Mouse (Mus musculus) cerebellum, postnatal 25 days (tissue): Measurements from ENCODE around the gene Chtf18.

Experiments used
- DNase-seq, 2 experiments: peaks; one replicate each; pipeline ENCODE4 v3.0.0; 2021; ENCODE audit warnings: mixed read lengths in 2 of 2

The Chtf18 gene

DNA sequence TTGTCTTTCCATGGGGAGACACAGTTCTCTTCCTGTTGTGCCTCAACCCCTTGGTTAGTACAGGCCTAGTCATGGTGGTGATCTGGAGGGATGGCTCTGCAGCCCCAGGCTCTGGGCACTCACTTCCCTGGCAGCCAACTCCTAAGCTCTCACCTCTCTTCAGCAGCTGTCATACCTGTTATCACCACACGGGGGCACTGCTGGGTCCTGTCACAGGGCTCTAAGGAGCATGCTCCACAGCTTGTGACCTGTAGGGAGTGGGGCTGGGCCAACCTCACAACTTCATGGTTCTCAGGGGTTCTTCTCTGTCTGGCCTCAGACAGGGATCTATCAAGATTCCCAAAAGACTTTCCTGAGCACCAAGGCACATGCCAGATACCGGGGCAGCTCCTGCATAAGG is 4.9 kb upstream of the Chtf18 start:
- peak; percentile 85 to 93 for DNase-seq

DNA sequence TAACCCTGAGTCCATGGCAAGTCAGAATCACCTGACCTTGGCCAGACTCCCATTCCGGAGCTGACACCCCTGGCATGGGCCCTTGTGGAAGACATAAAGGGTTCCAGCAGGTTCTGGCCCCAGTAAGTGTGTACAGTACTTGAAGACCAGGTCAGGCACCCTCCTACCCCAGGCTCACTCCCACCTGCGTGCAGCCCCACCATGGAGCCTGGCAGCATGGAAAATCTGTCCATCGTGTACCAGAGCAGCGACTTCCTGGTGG is 721 bp upstream of the Chtf18 start:
- peak in 1 of 2 experiments; percentile 52 for DNase-seq

DNA sequence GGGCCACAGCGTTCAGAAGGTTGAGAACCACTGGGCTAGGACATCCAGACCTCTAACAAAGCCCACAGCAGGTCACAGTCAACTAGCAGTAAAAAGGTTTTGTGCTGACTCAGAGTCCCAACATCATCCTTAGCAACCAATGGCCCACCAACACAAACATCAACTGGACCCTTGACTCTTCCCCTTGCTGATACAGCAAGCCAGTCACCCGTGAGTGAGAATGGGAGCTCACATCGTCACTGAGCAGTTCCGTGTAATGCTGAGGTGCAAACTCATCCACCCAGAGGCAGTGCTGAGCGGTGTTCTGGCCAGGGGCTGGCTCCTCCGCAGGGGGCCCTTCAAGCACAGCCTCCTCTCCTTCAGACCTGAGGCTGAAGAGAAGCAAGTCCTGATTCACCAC is 2.0 kb downstream of the Chtf18 start:
- DNase-seq, result no peak

DNA sequence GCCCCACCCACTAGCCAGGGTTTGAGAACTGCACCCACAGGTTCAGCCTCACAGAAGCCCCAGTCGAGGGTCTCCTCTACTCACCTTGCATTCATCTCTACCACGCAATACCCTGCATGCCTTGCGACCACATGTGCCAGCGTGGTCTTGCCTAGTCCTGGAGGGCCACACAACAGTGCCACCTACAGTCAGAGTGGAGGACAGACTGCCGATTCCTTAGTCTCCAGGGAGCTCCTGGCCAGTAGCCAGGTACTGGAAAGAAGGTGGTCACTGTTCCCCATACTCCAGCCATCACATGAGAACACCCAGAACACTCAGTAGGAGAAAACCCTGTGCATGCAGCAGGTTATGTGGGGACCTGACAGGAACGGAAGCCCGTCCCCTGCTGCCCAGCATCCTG is 3.3 kb downstream of the Chtf18 start:
- DNase-seq, result peak in 1 of 2 experiments; percentile 32

DNA sequence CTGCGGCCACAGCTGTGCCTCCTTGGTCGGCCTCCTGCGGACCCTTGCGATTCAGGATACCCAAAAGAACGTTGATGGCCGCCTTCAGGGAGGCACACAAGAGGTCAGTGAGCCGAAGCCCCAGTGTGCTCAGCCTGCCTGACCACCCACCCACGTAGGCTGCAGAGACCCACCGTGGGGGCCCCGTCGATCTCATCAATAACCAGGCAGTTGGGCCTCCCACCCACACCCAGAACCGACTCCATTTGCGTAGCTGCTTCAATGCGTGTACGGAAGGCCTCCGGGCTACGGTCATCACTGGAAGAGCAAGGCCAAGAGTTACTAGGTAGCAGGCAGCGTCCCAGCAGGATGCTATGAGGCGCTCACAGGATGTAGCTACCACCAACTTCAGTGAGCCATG is 3.7 kb downstream of the Chtf18 start:
- no peak for DNase-seq

DNA sequence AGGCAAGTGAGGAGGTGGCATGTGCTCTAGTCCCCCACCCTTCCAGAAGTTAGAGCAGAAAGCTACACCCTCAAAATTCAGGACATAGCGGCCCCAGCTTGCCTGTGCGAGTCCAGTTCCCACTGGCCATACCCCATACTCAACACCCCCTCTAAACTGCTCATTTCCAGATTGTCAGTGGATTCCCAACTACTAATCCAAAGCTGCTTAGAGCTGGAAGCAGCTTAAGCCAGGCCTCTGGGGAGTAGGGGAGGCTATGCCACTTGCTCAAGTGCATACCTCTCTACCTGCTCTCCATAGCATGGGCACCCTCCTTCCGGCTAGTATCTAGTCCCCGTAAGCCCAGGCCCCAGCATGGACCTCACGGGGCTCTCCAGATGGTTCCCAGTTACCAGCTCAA is 5.7 kb downstream of the Chtf18 start:
- no peak for DNase-seq

DNA sequence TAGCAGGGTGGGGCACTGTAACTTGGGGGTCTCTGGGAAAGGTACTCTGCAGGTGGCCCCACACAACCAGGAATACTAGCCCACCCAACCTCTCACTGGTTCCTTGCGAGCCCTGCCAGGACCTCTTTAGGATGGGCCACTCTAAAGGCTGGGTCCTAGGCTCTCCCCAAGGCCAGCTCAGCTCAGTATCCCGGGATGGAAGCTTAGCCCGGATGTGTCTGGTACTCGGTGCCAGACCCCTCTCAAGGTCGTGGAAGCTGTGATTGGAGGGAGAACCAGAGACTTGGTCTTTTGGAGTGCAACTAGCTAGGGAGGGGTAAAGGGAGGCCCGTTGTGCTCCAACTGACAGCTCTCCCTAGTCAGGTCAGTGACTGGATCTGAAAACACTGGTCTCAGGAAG is 9.5 kb downstream of the Chtf18 start:
- DNase-seq, result no peak

DNA sequence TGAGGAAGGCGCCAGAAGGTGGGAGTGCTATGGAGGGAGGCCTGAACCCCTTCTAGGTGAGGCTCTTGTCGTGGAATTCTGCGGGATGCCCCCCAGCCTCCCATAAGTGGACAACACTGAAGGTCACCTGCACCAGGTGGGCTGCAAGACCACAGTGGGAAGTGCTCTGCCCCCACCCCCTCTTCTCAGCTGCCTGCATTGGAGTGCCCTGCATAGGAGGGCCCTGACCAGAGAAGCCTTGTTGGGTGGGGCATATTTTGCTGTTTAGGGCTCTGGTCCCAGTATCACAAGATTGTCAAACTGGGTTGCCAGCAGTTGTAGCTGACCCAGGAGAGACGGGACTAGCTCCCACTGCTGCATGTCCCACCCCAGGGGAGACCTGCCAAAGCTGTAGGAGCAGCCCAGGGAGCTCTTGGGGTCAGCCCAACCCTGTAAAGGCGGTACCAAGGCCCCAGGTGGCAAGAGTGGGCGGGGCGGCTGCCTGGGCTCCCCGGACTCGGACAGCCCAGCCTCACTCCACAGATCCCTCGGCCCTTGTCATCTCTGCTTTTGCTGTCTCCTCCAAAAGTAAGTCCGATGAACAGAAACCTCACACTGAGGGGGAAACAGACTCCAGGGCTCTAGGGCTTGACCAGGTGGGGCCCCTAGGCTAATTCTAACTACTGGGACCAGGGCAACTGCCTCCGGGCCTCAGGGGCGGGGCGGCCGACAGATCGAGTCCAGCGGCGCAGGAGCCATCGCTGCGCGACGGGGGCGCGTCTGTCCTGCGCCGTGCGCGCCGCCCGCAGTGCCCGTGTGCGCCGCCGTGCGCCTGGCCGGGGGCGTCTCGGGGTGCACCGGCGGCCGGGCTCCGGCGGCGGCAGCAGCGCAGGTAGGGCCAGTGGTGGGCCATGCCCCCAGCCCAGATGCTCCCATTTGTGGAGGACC is 10.2 kb downstream of the Chtf18 start, which contains the start of gene Gng13:
Gene Gng13, plus strand, starts transcription at position 461 of the 927 bp plus-strand sequence.
- no peak for DNase-seq

DNA sequence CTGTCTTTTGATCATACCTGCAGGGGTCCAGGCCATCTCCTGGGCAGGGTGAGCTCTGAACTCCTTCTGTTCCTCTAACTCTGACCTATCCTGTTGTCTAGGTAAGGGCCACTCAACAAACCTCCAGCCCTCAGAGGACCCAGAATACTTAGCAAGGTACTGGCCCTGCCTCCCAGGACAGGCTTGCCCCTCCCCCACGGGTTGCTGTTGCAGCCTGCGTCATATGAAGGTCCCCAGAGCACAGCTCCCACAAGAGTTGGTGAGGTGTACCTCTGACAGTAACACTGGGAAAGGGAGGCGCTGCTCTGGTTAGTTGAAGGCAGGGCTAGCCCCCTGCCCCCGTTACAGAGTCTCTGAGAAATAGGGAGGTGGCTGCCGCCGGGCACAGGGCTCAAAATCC is 11.1 kb downstream of the Chtf18 start:
- DNase-seq, result no peak

DNA sequence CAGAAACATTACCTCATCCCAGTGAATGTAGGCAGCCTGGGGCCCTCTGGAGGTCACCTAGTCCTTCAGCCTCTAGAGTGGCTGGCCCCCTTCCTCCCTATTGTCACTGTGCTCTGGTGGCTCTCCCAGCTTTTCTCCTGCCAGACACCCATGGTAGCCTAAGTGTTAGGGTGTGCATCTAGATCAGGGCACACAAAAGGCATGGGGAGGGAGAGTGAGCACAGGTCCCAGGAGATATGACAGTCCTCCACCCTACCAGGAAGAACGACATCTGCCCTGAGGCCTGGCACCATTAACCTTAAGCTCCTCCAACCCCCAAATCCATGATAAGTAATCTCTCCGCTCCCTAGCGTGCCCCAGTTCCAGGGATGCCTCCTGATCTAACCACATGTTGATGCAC is 11.6 kb downstream of the Chtf18 start:
- no peak for DNase-seq

DNA sequence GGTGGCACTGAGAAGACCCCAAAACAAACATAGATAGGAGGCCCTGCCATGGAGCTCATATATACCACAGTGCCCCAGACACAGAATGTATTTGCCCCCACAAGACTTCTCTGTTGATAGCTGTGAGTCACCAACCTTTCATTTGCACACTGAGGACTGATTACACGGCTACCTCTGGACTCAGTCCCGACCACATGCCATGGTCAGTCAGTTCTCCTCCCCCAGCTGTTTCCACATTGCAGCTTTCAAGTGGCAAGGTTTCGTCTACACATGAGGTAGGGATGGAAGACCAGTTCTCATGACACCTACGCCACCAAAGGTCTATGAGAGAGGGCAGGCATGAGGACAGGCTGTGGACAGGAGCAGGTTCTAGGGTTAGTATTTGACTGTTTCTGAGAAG is 16.1 kb downstream of the Chtf18 start:
- no peak for DNase-seq

DNA sequence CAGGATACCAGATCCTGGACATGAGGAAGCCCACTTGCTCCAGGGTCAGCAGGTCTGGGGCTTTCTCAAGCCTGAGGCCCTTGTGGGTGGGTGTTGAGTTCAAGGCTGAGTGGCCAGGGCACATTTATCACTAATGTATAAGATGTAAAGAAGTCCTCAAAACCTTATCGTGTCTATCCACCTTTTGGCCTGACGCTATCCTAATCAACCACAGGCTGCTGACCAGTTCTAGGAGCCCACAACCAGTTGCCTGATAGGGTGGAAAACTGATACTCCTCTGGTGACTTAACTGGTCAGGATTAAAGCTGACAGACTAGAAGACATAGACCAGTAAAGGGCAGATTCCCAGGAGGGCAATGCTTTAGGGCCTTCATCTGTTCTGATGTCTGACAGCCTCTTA is 17.2 kb downstream of the Chtf18 start:
- no peak for DNase-seq

DNA sequence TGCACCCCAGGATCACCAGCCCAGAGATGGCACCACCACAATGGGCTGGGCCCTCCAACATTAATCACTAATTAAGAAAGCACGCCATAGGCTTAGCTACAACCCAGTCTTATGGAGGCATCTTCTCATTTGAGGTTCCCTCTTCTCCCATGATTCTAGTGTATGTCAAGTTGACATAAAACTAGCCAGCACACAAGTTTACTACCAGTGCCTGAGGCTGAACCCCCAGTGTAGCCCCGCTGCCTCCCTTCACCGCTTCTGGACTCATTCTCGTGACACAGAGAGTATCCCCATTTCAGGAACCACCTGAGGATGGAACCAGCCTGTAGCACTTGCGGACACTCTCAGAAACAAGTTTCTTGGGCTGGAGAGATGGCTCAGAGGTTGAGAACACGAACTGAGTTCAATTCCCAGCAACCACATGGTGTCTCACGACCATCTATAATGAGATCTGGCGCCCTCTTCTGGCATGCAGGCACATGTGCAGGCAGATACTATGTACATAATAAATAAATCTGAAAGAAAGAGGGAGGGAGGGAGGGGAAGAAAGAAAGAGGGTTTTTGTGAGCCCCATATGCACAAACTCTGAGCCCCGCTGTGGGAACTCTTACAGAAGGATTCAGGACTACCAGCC is 26.2 kb downstream of the Chtf18 start:
- no peak for DNase-seq

DNA sequence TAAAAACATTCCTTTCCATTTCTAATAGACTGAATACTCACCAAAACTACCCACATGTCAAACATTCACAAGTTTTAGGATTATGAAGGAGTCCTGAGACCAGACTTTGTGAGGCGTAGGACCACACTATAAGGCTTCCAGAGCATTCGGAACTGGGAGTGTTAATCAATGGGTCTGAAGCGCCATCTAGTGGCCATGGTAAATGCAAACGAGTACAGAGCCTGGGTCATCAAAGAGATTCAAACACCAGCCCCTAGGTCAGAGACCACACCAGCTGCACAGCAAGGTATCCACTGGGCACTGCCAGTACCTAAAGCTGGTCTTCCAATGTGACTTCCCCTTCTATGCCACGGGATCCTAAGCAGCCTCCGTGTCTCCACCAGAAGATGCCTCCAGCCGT is 28.8 kb downstream of the Chtf18 start:
- peak; percentile 68 to 85 for DNase-seq

DNA sequence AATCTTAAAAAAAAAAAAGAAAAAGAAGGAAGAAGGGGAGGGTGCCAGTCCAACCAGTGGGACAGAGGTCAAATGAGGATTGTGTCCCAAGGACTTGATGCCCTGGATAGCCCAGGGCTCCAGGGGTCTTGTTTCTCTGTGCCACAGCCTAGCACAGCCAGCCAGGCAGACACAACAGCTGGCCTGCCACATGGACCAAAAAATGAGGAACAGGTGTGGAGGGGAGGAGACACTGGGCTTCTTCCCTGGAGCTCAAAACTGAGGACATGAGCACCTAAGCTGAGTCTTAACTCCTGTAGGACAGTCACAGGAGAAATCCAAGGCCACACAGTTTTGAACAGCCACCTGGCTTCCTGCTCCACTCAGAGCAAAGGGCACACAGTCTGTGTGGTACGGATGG is 31.0 kb downstream of the Chtf18 start:
- DNase-seq, result no peak

DNA sequence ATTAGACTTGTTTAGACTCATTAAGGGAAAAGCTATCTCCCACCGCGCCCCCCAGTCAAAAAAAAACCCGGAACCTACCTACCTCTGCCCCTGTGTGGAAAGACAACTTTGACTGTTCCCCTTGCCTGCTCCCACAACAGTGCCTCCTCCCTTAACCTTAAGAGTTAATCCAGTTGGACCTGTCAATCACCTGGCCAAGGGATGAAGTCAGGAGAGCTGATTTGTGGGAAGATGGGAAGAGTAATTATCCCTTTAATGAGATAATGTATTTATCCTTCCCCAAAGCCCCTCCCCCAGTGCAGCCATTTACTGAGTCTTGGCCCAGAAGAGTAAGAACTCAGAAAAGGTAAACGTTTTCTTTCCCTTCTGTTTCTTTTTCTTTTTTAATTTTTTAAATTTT is 38.3 kb downstream of the Chtf18 start:
- DNase-seq, result no peak

DNA sequence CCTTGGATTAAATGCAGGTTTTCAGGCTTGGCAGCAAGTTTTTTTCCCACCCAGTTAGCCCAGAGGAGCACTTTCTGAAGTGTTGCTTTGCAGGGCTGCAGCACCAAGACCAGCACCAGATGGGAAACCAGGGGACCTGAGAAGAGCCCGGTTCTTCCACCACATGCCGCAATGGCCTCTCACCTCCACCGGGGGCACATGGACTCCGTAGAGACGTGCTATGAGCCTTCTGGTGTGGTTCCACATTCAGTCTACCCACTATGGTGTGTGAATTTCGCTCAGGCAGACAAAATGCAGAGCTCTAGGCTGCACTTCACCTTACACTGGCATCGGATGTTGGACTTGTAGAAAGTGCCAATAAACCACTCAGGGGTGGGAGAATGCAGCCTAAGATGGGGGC is 40.9 kb downstream of the Chtf18 start:
- DNase-seq, result no peak

DNA sequence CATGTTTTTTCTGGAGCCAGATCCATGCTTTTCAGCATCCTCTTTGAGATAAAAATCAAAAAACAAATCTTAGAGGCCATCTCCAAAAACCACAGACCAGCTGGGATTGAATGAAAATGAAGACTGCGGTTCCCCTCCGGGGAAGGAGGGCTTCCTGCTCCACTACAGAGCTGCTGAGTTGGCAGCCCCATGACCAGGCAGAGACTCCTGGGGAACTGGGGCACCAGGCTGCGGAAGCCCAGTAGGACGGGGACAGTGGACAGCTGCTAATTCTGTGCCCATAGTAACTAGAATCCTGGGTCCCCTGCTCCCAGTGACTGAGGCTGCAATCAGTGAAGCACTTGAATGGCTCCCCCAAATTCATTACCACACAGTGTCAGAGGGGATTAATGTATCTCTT is 45.6 kb downstream of the Chtf18 start:
- no peak for DNase-seq

DNA sequence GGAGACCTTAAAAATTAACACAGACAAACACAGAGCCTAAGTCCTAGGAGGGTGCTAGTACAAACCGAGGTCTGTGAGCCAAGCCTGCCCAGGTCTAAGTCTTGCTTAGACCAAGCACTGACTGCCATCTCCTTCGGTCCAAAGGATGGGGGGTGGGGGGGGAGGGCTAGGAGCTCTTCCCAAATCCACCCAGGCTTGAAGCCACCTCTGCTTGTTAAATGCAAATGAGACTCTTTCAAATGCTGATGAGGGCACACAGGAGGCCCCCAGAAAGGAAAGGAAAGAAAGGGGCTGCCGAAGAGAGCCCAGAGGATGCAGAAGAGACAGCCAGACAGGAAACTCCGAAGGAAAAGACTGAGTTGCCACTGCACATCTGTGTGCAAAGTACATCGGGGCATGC is 47.4 kb downstream of the Chtf18 start:
- no peak for DNase-seq

DNA sequence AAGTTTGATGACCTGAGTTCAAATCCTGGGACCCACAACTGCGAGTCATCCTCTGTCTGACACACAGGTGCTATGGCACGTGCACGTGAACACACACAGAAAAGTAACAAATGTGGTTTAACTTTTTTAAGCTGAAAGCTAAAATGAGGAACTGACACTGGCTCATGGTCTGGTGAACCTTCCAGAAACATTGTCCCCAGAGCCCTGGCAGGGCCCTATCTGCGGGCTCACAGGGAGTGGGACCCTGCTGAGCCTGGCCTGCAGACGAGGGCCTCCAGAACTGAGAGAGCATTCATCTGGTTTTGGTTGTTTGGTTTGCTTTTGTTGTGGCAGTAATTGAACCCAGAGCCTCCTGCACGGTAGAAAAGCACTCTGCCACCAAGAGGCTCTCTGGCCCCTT is 49.2 kb downstream of the Chtf18 start:
- DNase-seq, result no peak

DNA sequence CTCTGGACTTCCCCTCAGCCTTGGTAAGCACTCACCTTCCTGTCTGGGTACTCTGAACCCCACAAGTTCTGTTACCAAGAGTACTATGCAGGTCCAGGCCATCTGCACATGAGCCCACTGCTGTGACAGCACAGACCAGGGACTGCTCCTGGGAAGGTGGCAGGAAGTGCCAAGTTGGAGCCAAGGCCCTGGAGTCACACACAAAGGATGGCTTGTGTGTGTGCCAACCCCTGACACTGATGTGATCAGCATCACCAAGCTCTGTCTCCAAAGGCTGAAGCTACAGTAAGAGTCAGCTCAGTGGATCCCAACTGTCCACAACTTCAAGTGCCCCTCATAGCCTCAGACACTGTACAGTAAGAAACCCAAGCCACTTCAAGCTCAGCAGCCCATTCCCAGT is 54.2 kb downstream of the Chtf18 start:
- no peak for DNase-seq
